Mouse (Mus musculus) heart, postnatal 0 days (tissue): ENCODE results near the gene Dnm1.

ENCODE experiments used
- CTCF ChIP-seq: IDR thresholded peaks from 2 replicates; pipeline ENCODE4 v1.5.1; 2016; ENCODE audit warnings: antibody characterized with exemption, control low read depth, low read depth
- EP300 ChIP-seq: IDR thresholded peaks from 2 replicates; pipeline ENCODE4 v1.6.1; 2016; ENCODE audit warnings: antibody characterized with exemption, low read depth

GRCm38 (mm10) chr2:32305668-32306067, 47.5 kb downstream of the Dnm1 start:
- no peak for TF ChIP-seq CTCF
- TF ChIP-seq EP300: no peak
